Mouse (Mus musculus) gastrocnemius, adult 2 months (tissue): ENCODE measurements at regions not wholly inside any gene's neighbourhood (a gene's known extent, or its start where the extent isn't known, plus 50 kb on each side); places are given as distances from the start of the nearest gene placed in this dataset.

Experiments
- DNase-seq: peaks from one replicate; pipeline ENCODE4 v3.0.0; 2022
- H3K27ac ChIP-seq: fragments of 200-600 bp; 2 replicates; pipeline ENCODE4 v1.8.1; 2022; ENCODE audit warnings: mild to moderate bottlenecking
- H3K4me3 ChIP-seq: fragments of 200-600 bp; 2 replicates; pipeline ENCODE4 v1.8.1; 2022; ENCODE audit warnings: mild to moderate bottlenecking, moderate library complexity
- CTCF ChIP-seq: fragments of 200-600 bp; IDR thresholded peaks from 2 replicates; pipeline ENCODE4 v1.8.1; 2022; ENCODE audit warnings: antibody characterized with exemption, mild to moderate bottlenecking, moderate library complexity
- intact Hi-C: fragments of 180-260 bp; cut with DNase I; formaldehyde crosslinking; loops from one replicate; pipeline ENCODE4 v1.15.1; 2025

DNA sequence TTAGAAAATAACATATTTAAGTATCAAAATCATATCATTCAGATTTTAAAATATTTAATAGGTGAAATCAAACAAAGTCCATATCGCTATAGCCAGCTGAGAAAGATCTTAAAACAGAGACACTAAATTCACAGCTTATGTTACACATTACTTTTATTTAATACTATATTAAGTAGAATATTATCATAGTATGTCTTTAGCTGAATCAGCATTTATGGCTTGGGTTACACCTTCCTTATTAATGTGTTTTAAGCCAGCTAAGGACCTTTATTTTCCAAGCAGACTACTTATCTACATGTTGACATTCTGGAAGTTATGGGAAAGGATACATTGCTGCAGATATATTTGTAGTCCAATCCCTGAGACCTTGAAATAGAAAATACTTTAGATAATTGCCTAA lies 684.9 kb upstream of the Adgrl4 start:
- DNase-seq = no peak
- Histone ChIP-seq H3K4me3 (no peak overlapping the region), H3K27ac (no peak overlapping the region)
- intact Hi-C loops = no loop called here
- TF ChIP-seq CTCF = no peak

GRCm38 (mm10) chr3:150759854-150760253 lies 677.8 kb upstream of the Adgrl4 start:
- no peak for DNase-seq
- no peak overlapping the region for H3K27ac ChIP-seq
- intact Hi-C loops = no loop called here
- no peak for TF ChIP-seq CTCF
- no peak overlapping the region for H3K4me3 ChIP-seq

DNA sequence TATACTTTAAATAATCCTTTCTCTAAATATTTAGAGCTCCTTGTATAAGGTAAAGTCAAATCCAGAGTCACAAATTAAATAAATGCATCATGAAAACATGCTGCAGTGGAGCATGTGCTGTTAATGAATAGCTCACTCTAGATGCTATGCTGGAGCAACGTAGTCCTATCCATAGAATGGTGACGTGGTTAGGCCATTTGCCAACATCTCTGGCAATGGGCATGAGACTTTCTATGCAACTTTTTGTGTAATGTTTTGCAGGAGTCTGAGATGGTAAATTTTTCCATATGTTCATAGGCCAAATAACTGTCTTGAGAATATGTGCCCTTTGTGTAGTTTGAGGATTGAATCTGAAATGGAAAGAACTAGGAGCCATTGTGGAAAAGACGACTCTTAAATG lies 653.1 kb upstream of the Adgrl4 start:
- no peak for TF ChIP-seq CTCF
- Histone ChIP-seq H3K27ac (no peak overlapping the region), H3K4me3 (no peak overlapping the region)
- intact Hi-C loops = no loop called here
- DNase-seq = no peak

GRCm38 (mm10) chr3:150817807-150818206 lies 619.9 kb upstream of the Adgrl4 start:
- no peak overlapping the region for H3K27ac ChIP-seq

GRCm38 (mm10) chr3:150819369-150819768 lies 618.3 kb upstream of the Adgrl4 start:
- Histone ChIP-seq H3K27ac (no peak overlapping the region), H3K4me3 (no peak overlapping the region)
- intact Hi-C loops = no loop called here
- DNase-seq = no peak
- no peak for TF ChIP-seq CTCF

More at GRCm38 (mm10) chr3:150817807-150818206, 619.9 kb upstream of the Adgrl4 start:
- DNase-seq = no peak
- TF ChIP-seq CTCF = no peak
- H3K4me3 ChIP-seq = no peak overlapping the region
- intact Hi-C loops = no loop called here

DNA sequence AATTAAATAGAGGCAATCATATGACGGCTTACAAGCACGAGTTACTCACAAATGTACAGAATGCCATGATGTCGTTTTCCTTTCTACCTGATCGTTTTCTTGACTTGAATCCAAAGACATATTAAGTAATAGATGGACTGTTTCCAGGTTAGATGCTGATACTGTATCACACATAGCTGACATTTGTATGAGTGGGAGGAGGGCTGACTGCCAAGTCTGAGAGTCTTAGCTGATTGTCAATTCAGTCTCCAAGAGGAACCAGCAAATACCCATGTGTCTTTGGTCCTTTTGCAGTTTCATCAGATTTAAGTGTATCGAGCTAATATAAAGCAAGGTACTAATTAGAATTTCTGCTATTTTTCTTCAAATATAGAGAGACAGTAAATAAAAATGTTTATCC lies 617.6 kb upstream of the Adgrl4 start:
- no peak for DNase-seq
- no peak overlapping the region for H3K4me3 ChIP-seq
- H3K27ac ChIP-seq = no peak overlapping the region
- intact Hi-C loops = no loop called here
- TF ChIP-seq CTCF = no peak

DNA sequence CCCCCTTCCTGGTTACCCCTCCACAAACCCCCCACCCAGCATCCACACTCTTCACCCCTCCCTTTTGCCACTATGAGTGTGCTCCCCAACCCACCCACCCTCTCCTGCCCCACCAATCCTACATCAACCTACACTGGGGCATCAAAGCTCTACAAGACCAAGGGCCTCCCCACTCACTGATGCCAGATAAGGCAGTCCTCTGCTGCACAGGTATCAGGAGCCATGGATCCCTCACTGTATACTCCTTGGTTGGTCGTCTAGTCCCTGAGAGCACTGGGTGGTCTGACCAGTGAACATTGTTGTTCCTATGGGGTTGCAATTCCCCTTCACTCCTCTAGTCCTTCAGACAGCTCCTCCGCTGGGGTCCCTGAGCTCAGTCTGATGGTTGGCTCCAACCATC lies 591.7 kb upstream of the Adgrl4 start:
- intact Hi-C loops = no loop called here
- TF ChIP-seq CTCF = no peak
- no peak for DNase-seq
- H3K4me3 ChIP-seq = no peak overlapping the region
- H3K27ac ChIP-seq = no peak overlapping the region

DNA sequence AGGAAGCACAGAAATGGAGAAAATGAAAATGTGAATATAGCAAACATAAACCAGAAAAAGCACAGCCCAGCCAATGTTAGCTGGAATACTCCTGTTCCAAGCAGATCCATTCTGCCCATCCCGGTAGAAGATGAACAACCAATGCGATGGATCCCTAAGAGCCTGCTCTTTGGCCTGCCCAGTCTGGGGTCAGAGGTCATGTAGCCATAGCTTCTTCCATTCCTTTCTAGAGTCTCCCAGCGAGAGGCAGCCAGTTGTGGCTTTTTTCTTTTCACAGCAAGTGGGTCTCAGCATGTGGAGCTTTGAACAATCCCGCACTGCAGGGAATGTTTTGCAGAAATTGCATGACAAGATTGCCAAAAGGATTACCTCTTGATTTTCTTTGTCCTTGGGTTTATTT lies 585.6 kb upstream of the Adgrl4 start:
- no peak for TF ChIP-seq CTCF
- intact Hi-C loops = no loop called here
- Histone ChIP-seq H3K4me3 (no peak overlapping the region), H3K27ac (no peak overlapping the region)
- no peak for DNase-seq

- DNase-seq = no peak
- Histone ChIP-seq H3K27ac (no peak overlapping the region), H3K4me3 (no peak overlapping the region)
- no peak for TF ChIP-seq CTCF
- intact Hi-C loops = no loop called here
These were observed 541.0 kb upstream of the Adgrl4 start for GRCm38 (mm10) chr3:150896668-150897067.

DNA sequence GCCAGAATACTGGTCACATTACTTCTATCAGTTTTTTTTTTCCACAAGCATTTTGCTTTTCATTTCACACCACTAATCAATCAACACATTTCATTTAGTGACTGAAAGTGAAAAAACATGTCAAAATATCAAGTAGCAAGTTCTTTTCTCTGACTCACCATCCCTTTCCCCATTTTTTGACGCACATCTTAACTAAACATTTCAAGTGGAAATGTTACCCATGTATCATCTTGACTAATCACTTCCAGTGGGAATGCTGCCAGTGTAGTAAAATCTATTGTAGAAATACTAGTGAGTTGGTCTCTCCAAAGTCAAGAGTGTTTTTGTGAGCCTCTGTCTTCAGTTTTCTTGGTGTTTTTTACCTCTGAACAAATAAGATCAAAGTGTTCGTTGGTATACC lies 527.6 kb upstream of the Adgrl4 start:
- H3K4me3 ChIP-seq = no peak overlapping the region
- intact Hi-C loops = no loop called here
- no peak for DNase-seq
- no peak overlapping the region for H3K27ac ChIP-seq
- TF ChIP-seq CTCF = no peak

- intact Hi-C loops = no loop called here
- Histone ChIP-seq H3K4me3 (no peak overlapping the region), H3K27ac (no peak overlapping the region)
- no peak for TF ChIP-seq CTCF
- no peak for DNase-seq
These were observed 482.8 kb upstream of the Adgrl4 start for GRCm38 (mm10) chr3:150954897-150955296.

GRCm38 (mm10) chr3:150999652-151000051 lies 438.0 kb upstream of the Adgrl4 start:
- intact Hi-C loops = no loop called here
- H3K27ac ChIP-seq = no peak overlapping the region
- DNase-seq = no peak
- H3K4me3 ChIP-seq = no peak overlapping the region
- TF ChIP-seq CTCF = no peak

DNA sequence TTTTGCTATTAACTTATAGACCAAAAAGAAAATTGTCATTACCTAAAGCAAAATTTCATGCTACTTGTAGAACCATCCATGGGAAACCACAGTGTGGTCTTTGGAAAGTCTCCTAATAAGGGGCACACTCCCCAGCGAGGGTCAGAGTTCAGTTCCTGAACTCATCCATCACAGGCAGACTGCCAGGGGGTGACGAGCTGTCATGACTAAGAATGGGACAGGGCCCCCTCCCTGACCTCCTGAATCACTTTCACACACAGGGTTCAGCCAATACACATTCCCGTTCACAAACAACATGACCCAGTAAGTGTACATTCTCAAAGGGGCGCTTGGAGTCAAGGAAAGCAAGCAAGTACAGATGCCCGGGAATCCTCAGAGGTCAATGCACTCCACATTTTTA lies 437.5 kb upstream of the Adgrl4 start:
- intact Hi-C loops = no loop called here
- DNase-seq = no peak
- no peak for TF ChIP-seq CTCF
- no peak overlapping the region for H3K4me3 ChIP-seq
- H3K27ac ChIP-seq = no peak overlapping the region

DNA sequence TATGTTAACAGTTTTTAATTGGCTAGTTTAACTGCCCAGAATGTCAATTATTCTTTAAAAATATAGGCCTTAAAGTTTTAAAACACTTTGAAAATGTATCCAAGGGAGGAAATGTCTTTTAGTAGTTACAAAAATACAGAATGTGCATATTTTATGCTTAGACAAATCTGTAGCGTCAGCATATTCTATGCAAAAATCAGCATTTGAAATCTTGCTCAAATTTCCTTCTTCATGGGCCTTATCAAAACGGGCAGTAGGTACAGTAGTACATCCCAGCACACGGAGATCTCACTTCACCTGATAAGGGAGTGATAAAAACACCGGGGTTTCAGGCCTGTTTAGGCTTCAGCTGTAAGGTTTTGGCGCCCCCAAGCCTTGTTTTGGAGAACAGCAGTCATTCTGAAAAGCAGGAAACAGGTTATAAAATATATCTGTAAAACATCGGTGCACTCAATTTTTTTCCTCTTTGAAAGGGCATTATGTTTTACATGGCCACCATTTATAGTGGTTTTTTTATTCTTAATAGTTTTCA lies 435.7 kb upstream of the Adgrl4 start:
- Histone ChIP-seq H3K4me3 (no peak overlapping the region), H3K27ac (no peak overlapping the region)
- intact Hi-C loops = no loop called here
- peak; percentile 45 for TF ChIP-seq CTCF
- no peak for DNase-seq

DNA sequence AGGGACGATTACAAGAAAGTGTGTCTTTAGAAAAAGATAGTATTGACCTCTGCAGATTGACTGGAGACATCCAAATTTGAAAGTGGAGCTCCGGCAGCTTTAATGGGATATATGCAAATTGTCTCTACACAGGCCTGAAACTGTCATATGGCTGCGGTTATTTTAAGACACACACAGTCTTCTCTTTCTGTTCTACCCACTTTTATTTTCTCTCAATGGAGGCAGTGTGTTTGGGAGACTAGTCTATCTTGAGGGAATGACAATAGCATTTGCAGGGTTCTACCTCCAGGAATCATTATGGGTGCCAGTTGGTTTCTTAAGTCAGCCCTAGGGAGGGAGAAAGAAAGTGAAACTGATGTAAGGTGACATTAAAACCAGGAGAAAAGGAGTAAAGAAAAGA lies 434.2 kb upstream of the Adgrl4 start:
- no peak overlapping the region for H3K27ac ChIP-seq
- H3K4me3 ChIP-seq = no peak overlapping the region
- intact Hi-C loops = no loop called here
- no peak for DNase-seq
- TF ChIP-seq CTCF = no peak
